Mouse (Mus musculus) erythroblast, embryonic 14.5 days (primary cell): Measurements from ENCODE around the gene Mboat7. TPM values are rescaled to one million over a fixed set of nuclear protein-coding genes. Genes with fewer than 3 reads are reported as not detected.
"Not testable (repeated sequence)": the region's sequence is repeated elsewhere in the genome, so short reads cannot be mapped to it uniquely, and the experiment has no call there.

Source experiments
- H3K27me3 ChIP-seq: 2 replicates; pipeline ENCODE4 v1.6.1; 2012; ENCODE audit warnings: inconsistent platforms; ENCODE audit not compliant: control insufficient read depth
- H3K36me3 ChIP-seq: 2 replicates; pipeline ENCODE4 v1.6.1; 2012; ENCODE audit warnings: mild to moderate bottlenecking, inconsistent platforms; ENCODE audit not compliant: control insufficient read depth
- H3K4me1 ChIP-seq: 2 replicates; pipeline ENCODE4 v1.6.1; 2012; ENCODE audit warnings: inconsistent platforms; ENCODE audit not compliant: control insufficient read depth
- H3K4me3 ChIP-seq: replicated peaks from 2 replicates; pipeline ENCODE3; 2012; ENCODE audit warnings: moderate library complexity, mild to moderate bottlenecking, inconsistent platforms
- H3K9me3 ChIP-seq: 2 replicates; pipeline ENCODE4 v1.6.1; 2012; ENCODE audit warnings: low read length, inconsistent platforms, mixed read lengths; ENCODE audit not compliant: control insufficient read depth
- GATA1 ChIP-seq: IDR thresholded peaks from 2 replicates; pipeline ENCODE4 v1.6.1; 2012; ENCODE audit warnings: low read length, inconsistent platforms, mixed read lengths
- TAL1 ChIP-seq: IDR thresholded peaks from 3 replicates; pipeline ENCODE4 v1.6.1; 2012; ENCODE audit warnings: low read length, inconsistent platforms, mixed read lengths
- polyA plus RNA-seq: library from polyadenylated mRNA; stranded (reverse); fragments of >175 nt; gene quantifications from 2 replicates; pipeline ENCODE4 v1.2.3, GENCODE M21; 2012

The Mboat7 gene
- polyA plus RNA-seq, result 0.58 and 0.73 TPM in 2 replicates

DNA sequence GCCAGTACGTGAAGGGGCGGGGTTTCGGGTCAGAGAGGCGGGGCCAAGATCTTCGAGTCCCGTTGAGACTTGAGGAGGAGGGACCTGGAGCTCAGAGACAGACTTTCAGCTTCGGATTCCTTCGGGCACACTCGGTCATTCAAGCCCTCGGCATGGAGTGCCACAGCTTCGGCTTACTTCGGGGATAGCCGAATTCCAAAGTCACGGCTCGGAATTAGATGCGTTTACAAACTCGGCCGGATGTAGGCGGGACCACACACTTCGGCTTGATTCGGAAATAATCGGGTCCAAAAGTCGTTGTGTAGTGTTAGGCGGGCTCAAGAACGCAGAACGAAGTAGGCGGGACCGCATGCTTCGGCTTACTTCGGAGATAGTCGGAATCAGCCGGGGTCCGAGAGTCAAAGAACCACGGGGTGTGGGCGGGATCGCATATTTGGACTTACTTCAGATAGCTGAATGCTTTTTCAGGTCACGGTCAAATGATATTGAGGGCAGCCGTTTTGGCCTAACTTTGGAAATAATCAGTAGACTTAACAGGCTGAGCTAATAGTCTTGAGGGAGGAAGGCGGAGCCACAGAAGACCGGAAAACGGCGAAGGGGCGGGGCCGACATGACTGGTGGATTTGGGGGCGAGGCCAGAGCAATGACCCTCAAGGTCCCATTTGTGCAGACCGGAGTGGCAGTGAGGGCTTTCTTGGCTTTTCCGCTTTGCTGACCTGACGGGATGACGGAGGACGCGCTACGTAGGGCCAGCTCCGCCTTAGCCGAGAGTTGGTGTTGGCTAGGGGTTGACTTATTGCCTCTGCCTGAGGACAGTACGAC is at the start of gene Mboat7:
TSS of gene Mboat7 (minus strand) at position 537 of the 822 bp plus-strand sequence.
- Histone ChIP-seq H3K9me3 (no peaks in the 10 kb centered on the region), H3K4me1 (peaks cover 41% of the 10 kb centered on the region), H3K4me3 (peak within 1 kb of the TSS; percentile 84), H3K27me3 (no peaks in the 10 kb centered on the region), H3K36me3 (peaks cover 4% of the 10 kb centered on the region; the same call in 1 of the 2 replicates)
- TF ChIP-seq GATA1, result no peak
- no peak for TF ChIP-seq TAL1

DNA sequence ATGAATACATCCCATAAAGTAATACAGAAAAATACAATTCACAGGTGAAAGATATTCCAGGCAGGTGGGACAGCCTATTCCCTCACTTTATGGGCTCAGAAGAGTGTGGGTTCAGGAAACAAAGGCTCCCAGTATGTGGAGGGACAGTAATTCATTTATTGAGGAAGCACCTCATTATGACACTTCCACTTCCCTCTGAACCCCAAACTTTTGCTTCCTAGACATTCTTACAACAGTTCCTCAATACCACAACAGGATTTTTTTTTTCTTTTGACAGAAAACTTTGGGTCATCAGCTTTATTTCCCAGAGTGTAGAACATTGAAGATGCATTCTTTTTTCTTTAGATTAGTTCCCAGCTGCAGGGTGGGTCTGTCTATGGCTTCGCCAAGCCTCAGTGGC is 39.4 kb upstream of the Mboat7 start:
- not testable (repeated sequence) for H3K9me3 ChIP-seq, H3K27me3 ChIP-seq, H3K4me1 ChIP-seq, H3K36me3 ChIP-seq, H3K4me3 ChIP-seq

DNA sequence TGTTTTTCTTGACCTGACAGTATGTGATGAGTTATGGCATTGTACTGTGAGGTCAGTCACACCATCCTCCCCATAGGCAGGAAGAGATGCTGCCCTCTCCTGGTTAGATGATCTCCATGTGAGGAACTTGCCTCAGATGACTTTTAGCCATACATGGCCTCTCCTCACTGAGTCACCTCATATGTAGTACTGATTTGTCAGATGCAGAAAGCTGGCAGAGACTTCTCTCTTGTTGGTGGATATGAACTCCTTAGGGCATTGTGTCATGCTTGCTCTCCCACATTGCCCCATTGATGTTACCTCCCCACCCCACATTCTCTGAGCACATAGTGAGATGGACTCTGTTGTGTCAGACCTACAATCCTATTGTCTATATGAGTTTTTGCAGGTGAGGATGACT is 32.1 kb upstream of the Mboat7 start:
- not testable (repeated sequence) for H3K27me3 ChIP-seq, H3K9me3 ChIP-seq, H3K4me3 ChIP-seq, H3K36me3 ChIP-seq, H3K4me1 ChIP-seq

DNA sequence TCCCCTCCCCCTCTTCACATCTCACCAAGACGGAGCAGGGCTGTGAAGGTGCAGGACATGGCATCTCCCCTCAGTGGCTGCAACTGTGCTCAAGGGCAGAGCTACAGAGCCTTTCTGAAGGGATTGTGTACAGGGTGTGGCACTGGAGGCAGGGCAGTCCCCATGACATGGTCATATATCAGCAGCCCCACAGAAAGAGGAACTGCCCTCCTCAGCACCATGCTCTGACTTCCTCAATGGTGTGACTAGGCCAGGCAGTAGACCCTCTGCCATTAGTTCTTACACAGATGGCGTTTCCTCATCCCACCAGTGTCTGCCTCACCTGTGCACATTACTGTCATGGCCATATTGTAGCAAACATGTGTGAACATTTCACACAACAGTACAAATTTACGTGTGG is 26.9 kb upstream of the Mboat7 start, which contains the start of gene Pirb:
TSS of gene Pirb (minus strand) at position 124 of the 400 bp plus-strand sequence.
- H3K4me1 ChIP-seq, H3K27me3 ChIP-seq, H3K9me3 ChIP-seq, H3K36me3 ChIP-seq, H3K4me3 ChIP-seq: not testable (repeated sequence)

DNA sequence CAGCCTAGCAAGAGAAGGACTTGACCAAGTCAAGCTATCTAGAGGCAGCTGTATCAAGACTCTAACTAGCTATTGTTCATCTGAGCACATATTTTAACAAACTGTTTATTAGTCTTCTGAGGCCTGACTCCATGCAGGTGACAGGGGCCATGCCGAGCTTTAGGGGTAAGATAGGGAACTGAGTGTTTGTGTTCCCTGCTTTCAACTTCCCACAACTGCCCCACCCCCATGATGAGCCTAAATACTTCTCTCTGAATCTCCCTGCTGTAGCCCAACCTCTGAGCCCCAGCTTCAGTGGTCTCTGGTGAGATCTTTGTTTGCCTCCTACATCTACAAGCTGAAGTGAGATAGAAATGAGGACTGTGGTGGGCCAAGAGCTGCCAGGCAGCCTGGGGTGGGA is 21.9 kb upstream of the Mboat7 start:
- no peaks in the 10 kb centered on the region for H3K27me3 ChIP-seq
- TF ChIP-seq TAL1, result no peak
- TF ChIP-seq GATA1, result no peak
- H3K36me3 ChIP-seq, result no peaks in the 10 kb centered on the region
- no peaks in the 10 kb centered on the region for H3K9me3 ChIP-seq
- H3K4me1 ChIP-seq, result no peaks in the 10 kb centered on the region
- H3K4me3 ChIP-seq, result no peak overlapping the region

DNA sequence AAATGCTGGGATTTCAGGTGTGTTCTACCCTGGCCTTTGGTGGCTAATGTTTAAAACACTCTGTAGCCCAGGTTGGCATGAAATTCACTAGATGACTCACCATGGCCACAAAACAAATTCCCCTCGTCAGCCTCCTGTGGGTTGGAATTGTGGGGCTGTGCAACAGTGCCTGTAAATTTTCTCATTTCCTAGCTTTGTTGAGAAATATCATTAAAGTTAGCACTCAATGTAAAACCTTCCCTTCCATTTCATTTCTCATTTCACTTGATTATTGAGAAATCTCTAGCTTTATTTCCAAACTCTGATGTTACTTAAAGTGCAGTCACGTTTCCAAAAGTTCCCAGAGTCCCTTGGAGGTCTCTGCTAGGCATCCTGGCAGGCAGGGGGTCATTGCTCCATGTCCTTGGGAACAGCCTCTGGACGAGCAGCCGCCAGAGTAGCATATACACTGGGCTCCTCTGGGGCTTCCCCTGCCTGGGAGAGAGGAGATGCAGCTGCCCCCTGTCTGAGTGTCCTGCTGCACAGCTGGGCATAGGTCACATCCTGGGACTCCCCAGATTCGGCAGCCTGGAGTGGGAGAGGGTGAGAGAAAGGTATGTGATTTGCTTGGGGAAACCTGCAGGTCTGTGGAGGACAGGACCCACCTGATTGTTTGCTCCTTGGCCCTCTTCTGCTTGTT is 19.1 kb upstream of the Mboat7 start:
- no peaks in the 10 kb centered on the region for H3K27me3 ChIP-seq
- peaks cover 7% of the 10 kb centered on the region for H3K36me3 ChIP-seq
- TF ChIP-seq TAL1, result no peak
- no peak for TF ChIP-seq GATA1
- H3K9me3 ChIP-seq, result no peaks in the 10 kb centered on the region
- no peaks in the 10 kb centered on the region for H3K4me1 ChIP-seq
- H3K4me3 ChIP-seq, result no peak overlapping the region

DNA sequence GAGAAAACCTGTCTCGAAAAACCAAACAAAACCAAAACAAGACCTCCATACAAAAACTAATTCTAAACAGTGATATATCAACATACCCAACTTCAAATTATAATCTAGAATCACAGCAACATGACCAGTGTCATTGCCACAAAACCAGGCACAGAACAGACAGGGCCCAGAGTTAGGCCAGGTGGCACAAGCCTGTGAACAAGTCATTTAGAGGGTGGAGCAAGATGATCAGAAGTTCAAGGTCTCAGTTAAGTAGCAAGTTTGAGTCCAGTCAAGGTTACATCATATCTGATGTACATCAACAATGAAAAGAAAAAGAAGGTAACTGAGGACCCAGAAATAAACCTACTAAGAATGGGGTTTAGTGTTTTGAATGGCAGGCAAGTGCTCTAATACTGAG is 15.7 kb upstream of the Mboat7 start:
- Histone ChIP-seq H3K27me3 (no peaks in the 10 kb centered on the region), H3K36me3 (peaks cover 37% of the 10 kb centered on the region), H3K4me3 (no peak overlapping the region), H3K4me1 (peaks cover 23% of the 10 kb centered on the region), H3K9me3 (no peaks in the 10 kb centered on the region)
- TF ChIP-seq GATA1 (no peak), TAL1 (no peak)

DNA sequence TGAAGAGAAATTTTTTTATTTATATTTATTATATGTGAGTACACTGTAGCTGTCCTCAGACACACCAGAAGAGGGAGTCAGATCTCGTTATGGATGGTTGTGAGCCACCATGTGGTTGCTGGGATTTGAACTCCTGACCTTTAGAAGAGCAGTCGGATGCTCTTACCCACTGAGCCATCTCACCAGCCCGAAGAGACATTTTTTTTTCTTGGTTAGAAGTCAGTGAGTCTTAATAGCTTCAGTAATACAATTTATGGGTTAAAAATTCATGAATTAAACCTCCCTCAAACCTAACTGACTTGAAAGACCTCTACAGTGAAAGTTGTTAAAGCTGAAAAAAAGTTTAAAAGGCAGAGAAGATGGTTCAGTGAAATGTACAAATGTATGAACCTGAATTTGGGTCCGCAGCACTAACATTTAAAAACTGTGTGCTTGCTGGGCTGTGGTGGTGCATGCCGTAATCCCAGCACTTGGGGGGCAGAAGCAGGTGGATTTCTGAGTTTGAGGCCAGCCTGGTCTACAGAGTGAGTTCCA is 15.2 kb upstream of the Mboat7 start:
- Histone ChIP-seq H3K36me3 (peaks cover 37% of the 10 kb centered on the region), H3K4me1 (peaks cover 25% of the 10 kb centered on the region)
- not testable (repeated sequence) for H3K9me3 ChIP-seq, H3K4me3 ChIP-seq, H3K27me3 ChIP-seq

DNA sequence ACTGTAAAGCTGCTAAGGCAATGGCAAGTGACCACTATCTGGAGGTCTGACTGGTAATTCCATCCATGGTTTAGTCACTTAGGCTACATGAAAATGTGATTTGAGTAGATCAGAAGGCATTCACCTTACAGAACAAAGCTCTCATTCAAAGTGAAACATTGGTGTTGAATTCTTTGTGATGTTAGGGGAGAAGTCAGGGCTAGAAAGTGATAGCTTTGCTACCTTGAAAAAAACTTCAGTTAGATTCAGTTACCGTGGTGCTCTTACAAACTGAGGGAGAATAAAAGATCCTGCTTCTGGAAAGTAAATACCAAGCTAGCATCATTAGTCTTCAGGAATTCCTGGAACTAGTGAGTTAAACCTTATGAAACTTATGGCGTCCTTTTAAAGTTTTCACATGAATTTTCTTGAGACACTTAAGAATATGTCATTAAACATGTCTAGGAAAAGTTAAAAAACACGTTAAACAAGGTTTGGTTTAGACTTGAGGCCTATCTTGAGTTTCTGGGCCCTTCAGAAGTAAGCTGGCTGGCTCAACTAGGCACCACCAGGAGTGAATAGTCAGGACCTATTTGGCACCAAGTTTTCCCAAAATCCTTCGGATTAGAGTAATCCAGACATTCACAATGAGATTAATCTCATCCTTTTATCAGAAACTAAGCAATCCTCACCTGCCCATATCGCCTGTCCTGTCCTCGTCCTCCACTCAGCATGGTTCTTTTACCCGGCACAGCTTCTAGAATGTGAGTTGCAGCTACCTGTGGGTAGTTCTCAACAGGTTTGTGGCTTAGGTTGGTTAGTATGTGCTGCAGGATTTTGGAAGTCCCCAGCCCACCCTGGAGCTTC is 14.5 kb upstream of the Mboat7 start:
- peaks cover 37% of the 10 kb centered on the region for H3K36me3 ChIP-seq
- H3K27me3 ChIP-seq, result no peaks in the 10 kb centered on the region
- H3K4me3 ChIP-seq, result no peak overlapping the region
- no peak for TF ChIP-seq GATA1
- TF ChIP-seq TAL1, result no peak
- peaks cover 29% of the 10 kb centered on the region for H3K4me1 ChIP-seq
- H3K9me3 ChIP-seq, result no peaks in the 10 kb centered on the region
